Mouse (Mus musculus): Measurements from ENCODE around the gene Cdc37. TPM values are rescaled to one million over a fixed set of nuclear protein-coding genes. Genes with fewer than 3 reads are reported as not detected.
"Not testable (repeated sequence)": the region's sequence is repeated elsewhere in the genome, so short reads cannot be mapped to it uniquely, and the experiment has no call there.

The Cdc37 gene
- 21.9 and 29.8 TPM in 2 replicates for total RNA-seq (2015; ENCODE audit: low replicate concordance)
- total RNA-seq (2017; ENCODE audit: low replicate concordance) = 35.5 and 75.3 TPM in 2 replicates

DNA sequence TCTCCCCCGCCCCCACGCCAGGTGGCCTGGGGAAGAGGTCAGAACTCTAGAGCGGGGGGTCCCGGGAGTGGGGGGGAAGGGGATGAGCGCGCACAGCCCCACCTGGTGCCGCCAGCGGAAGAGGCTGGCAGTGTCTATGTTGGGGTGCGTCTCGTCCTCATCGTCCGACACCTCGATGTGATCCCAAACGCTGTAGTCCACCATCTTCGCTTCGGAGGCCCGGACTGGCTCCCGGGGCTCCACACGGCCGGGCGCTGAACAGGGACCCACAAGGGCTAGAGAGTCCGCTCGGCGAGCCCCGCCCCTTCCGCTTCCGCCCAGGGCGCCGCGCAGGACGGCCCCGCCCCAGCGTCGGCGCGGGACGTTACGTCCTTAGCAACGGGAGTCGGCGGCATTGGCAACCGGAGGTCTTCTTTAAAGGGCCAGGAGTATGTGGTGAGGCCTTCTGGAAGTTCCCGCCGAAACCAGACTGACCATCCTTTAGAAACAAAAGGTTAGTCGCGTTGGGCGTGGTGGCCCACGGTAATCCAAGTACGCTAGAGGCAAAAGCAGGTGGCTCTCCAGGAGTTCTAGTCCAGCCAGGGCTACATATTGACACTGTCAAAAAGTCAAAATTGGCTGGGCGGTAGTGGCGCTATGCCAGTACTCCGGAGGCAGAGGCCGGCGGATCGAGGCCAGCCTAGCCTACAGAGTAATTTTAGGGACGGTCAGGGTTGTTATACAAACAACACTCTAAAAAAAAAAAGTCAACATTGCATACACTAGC, at the start of gene Cdc37:
TSS of gene Cdc37 (minus strand) at position 329 of the 766 bp plus-strand sequence.
- ATAC-seq (replicated peaks; ENCODE audit: low FRiP score, poor library complexity, severe bottlenecking) = peak; percentile 95

DNA sequence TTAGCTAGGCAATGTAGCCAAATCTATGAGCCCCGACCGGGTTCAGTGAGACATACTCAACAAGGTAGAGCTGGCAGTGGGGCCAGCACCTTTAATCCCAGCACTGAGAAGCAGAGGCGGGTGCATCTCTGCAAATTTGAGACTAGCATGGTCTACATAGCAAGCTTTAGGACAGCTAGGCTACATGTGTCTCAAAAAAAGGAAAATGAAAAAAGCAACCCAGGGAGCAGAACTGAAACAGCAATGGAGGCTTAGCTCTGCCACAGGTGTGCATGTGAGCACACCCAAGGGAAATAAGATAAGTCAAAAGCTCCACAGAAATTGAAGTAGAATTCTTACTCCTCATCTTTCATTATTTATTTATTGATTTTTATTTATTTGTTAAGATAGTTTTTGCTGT, 49.2 kb upstream of the Cdc37 start:
- no peak for ATAC-seq (replicated peaks; ENCODE audit: low FRiP score, poor library complexity, severe bottlenecking)

DNA sequence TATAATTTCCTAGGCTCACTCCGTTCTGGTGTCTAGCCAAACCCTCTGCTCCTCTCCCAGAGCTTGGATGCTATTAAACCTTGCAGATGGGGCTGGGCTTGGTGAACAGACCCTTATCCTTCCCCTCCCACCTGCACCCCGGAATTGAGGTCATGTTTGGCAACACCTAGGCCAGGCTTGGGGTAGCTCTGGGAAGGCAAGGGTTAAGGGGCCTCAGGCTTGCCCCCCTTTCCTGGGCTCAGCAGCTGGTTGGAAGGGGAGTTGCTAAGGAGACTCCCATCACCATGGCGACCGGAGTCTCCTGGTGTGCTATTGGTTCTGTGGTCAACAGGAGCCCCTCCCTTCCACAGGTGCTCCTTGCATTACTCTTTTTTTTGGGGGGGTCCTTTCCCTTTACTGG, 48.2 kb upstream of the Cdc37 start:
- no peak for ATAC-seq (replicated peaks; ENCODE audit: low FRiP score, poor library complexity, severe bottlenecking)

DNA sequence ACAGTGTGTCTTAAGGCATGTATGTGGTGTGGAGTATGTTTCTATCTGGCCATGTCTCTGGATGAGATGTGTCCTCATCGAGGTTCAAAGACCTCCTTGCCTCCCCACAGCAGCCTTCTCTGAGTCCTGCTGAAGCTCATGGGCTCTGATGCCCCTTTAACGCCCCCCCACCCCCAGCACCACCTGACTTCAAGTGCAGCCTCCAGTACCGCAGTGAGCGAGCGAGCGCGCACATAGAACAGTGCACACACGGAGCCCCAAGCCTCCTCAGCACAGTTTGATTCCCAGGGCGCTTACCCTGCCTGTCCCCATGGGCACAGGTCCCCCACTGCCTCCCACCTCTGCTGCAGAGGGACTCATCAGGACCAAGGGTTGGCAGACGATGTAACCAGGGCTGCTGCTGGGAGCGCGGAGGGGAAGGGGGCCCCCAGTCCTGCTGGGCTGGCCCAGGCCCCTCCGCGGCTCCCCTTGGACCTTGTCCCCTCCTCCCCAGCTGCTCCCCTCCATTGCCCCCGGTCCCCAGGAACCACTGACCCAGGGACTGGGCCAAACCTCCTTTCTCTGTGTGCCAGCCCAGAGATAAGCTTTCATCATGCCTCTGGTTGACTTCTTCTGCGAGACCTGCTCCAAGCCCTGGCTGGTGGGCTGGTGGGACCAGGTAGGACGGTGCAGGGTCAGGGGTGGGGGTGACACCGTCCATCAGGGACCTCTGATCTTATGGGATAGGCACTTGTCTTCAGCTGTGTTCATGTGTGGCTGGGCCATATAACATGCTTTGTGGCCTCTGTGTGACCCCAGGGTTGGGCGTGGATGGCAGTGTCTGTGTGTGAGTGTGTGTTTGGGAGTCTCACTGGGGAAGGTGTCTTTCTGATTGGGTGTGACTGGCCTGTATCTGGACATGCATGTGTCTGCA, 47.0 kb upstream of the Cdc37 start:
- ATAC-seq (replicated peaks; ENCODE audit: low FRiP score, poor library complexity, severe bottlenecking) = no peak

DNA sequence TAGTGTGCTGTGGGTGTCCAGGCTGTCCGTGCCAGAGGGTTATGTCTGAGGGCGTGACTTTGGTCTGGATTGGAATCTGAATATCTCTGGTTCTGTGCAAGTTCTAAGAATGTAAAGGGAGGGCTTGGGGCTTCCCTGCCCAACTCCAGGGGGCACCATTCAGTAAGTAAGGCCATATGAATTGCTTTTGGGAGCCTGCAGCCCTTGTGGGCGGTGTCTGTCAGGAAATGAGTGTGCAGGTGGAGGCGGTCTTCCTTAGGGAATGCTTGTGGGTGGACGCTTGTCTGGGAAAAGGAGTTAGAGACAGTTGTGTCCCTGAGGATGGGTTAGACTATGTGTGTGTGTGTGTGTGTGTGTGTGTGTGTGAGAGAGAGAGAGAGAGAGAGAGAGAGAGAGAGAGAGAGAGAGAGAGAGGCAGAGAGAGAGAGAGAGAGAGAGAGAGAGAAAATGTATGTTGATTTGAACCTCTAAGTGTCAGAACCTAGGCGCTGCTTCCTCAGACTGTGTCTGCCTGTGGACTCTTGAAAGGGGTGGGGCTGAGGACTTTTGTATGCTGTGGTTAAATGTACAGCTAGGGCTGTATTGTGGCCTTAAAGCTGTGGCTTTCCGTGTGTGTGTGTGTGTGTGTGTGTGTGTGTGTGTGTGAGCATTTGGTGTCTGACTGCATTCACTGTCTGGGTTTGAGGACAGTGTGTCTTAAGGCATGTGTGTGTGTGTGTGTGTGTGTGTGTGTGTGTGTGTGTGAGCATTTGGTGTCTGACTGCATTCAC, 46.1 kb upstream of the Cdc37 start:
- not testable (repeated sequence) for ATAC-seq (replicated peaks; ENCODE audit: low FRiP score, poor library complexity, severe bottlenecking)

DNA sequence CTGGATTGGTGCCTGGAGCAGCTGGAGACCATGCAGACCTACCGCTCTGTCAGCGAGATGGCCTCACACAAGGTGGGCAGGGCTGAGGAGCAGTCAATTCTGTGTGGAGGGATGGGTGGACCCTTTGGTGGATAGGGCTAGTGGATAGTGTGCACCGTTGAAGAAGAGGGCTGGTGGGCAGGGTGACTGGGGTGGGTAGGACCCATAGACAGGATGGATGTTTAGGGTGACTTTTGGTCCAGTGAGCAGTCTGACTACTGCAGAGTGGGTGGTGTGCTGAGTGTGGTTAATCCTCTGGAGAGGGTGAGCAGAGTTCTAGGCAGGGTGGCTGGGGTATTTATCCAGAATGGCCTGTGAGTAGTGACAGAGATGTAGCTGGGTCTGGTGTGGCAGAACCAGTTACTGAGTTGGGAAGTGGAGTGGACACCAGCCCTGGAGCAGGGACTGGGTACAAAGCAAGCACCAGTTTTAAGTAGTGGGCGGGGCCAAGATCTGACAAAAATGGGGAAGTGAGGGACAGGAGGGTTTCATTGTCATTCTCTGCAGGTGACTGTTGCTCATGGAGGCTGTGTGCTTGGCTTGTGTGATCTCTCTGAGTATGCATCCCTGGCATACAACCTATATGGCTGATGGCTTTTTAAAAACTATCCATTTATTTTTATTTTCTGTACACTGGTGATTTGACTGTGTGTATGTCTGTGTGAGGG, 45.2 kb upstream of the Cdc37 start:
- no peak for ATAC-seq (replicated peaks; ENCODE audit: low FRiP score, poor library complexity, severe bottlenecking)

DNA sequence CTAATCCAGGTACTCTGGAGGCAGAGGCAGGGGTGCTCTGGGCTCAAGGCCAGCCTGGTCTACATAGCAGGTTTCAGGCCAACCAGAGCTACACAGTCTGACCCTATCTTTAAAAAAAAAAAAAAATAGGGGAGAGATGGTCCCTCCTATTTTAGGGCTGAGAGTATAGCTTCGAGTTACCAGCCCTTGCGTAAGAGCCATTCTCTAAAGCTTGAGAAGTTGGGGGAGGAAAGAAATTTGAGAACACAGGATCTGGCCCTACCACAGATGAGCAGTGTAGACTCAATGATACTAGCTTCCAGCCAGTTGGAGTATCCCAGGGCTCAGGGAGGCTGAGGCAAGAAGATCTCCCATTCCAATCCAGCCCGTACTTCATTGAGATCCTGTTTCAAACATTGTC, 44.0 kb upstream of the Cdc37 start:
- ATAC-seq (replicated peaks; ENCODE audit: low FRiP score, poor library complexity, severe bottlenecking) = no peak

DNA sequence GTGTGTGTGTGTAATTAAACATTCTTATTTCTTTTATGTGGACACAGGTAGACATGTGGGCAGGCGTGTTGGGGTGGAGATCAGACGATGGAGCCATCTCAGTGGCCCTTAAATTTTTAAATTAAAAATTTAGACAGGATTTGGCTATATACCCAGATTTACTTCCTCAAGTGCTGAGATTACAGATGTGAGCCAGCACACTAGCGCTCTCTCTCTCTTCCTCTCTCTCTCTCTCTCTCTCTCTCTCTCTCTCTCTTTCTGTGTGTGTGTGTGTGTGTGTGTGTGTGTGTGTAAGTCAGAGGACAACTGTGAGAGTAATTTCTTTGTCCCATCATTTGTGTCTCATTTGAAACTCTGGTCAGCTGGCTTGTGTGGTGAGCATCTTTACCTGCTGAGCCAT, 40.9 kb upstream of the Cdc37 start:
- no peak for ATAC-seq (replicated peaks; ENCODE audit: low FRiP score, poor library complexity, severe bottlenecking)

DNA sequence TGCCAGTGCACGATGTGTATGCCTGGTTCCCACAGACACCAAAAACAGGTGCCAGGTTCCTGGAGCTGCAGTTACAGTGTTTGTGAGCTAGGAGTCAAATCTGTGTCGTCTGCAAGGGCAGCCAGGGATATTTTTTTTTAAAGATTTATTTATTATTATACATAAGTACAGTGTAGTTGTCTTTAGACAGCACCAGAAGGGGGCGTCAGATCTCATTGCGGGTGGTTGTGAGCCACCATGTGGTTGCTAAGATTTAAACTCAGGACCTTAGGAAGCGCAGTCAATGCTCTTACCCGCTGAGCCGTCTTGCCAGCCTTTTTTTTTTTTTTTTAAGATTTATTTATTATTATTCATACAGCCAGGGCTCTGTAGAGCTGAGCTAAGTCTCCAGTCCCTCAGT, 40.1 kb upstream of the Cdc37 start:
- ATAC-seq (replicated peaks; ENCODE audit: low FRiP score, poor library complexity, severe bottlenecking) = no peak

DNA sequence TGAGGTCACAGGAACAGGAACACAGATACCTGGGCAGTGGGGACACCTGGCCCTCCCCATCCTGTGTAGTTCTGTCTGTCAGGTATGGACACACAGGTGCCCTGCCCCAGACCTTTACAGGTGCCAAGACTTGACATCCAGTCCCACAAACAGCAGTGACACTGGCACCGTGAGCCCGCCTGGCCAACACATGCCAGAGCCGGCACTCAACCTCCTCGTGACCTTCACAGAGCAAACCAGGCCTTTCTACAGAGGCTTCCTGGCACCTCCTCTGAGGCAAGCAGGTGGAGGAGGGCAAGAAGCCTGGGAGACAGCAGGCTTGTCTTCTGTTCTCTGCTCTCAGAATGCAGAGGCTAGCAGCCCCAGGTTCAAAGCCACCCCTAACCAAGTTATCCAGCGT, 35.7 kb upstream of the Cdc37 start:
- ATAC-seq (replicated peaks; ENCODE audit: low FRiP score, poor library complexity, severe bottlenecking) = no peak

DNA sequence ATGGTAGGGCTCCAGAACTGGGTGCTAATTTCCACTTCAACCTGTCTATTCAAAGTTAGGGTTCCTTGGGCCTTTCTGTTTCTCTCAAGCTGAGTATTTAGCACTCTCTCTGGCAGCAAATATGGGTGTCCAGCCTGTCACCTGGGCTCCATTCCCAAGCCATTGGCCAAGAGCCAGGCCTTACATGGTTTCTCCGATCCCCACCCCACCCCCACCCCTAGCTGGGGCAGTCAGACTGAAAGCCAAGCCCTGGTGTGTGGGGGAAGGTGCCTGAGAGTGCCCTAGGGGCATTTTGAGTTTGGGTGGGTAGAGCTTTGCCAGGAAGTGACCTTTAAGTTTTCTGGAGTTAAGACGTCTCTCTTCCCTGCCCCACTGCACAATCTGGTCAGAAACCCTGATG, 35.0 kb upstream of the Cdc37 start:
- ATAC-seq (replicated peaks; ENCODE audit: low FRiP score, poor library complexity, severe bottlenecking) = no peak

DNA sequence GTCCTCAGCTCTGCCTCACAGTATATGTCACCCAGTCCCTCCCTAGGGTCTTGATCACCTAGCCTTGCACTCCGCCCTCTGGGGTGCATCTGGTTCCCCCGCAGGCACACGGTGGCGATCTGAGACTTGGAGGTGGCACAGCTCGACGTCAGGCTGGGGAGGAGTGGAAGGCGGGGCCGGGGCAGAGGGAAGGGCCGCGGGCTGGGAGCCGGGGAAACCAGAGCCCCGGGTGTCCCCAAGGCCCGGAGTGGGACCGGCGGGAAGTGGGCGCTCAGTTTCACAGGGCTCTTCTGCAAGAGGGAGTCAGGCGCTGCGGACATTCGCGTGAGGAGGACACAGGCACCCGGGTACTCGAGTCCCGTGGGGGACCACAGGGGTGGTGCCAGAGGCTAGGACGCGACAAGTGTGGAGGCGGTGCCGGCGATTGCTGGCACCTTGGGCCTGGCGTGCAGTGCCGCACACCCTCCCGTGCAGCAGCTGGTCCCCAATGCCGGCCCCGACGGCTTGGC, 34.2 kb upstream of the Cdc37 start:
- ATAC-seq (replicated peaks; ENCODE audit: low FRiP score, poor library complexity, severe bottlenecking) = peak; percentile 83

DNA sequence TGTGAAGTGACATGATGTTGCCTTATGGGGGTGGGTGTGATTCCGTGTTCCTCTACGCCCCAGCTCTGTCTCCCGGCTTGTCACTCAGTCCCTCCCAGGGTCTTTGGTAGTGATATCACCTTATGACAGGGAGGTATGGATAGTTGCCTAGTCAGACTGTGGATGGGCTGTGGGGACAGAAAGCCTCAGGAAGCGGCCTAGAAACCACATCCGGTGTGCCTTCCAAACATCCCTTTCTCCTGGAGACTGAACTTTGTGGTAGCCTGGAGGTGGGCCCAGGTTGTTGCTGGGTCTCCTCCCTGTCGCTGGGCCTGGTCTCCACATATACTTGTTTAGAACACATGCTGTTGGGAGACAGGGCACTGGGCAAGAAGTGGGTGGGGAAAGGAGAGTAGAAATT, 33.6 kb upstream of the Cdc37 start:
- ATAC-seq (replicated peaks; ENCODE audit: low FRiP score, poor library complexity, severe bottlenecking) = no peak

DNA sequence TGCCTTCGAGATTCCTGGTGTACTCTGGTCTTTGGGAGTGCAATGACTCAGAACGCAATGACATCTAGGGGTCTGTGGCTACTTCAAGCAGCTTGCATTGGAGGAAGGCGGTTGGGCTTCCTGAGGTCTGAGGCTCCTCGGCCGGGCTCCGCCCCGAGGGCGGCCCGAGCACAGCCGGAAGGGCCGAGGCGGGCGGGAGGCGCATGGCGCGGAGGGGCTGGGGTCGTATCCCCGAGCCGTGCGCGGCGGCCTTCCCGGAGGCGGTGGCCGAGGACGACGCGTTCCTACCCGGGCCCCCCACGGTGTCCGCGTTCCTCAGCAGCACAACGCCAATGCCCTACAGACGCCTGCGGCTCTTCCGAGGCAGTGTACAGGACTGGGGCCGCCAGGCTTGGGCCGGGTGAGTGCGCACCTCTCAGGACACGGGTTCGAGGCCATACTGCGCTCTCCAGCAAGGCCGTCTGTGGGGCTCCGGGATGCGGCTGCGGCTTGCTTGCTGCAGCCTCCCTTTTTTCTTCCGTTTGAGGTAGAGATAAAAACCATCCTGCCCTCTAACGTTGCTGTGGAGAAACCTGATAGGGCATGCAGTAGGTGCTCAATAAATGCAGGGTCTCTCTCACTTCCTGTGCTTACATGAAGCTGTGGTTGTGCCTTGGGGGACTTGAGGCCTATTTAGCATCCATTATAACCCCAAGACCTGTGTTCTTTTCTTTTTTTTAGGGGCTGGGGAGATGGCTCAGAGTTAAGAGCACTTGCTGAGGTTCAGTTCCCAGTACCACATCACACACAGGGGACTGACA, 31.8 kb upstream of the Cdc37 start:
- no peak for ATAC-seq (replicated peaks; ENCODE audit: low FRiP score, poor library complexity, severe bottlenecking)

DNA sequence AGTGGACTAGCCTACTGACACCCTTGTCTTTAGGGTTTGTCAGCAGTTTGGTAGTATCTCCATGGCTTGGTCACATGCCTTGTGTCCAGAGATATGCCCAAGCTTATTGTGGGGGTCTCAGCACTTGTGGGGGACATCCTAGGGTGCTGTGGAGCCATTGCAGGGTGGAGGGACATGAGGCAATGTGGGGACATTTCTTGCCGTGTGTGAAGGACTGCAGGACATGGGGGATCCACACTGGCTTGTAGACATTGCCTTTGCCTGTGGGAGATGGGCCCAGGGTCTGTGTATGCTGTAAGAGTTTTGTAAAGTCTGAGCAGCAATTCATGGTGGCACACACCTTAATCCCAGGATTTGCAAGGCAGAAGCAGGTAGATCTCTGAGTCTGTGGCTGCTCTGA, 31.1 kb upstream of the Cdc37 start:
- ATAC-seq (replicated peaks; ENCODE audit: low FRiP score, poor library complexity, severe bottlenecking) = no peak

DNA sequence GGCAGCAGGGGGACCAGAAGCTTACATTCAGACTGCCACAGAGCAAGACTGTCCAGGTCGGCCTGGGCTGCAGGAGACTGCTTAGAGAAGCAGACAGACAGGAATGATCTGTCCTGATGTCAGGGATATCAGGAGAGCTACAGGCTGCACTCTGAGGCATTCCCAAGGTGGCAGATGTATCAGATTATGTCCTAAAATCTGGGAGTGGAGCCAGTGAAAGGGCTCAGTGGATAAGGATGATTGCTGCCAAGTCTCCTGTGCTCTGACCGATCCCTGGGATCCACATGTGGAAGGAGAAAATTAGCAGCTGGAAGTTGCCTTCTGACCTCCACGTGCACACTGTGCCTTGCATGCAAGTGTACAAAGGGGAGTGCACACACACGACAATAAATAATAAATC, 30.6 kb upstream of the Cdc37 start:
- no peak for ATAC-seq (replicated peaks; ENCODE audit: low FRiP score, poor library complexity, severe bottlenecking)

DNA sequence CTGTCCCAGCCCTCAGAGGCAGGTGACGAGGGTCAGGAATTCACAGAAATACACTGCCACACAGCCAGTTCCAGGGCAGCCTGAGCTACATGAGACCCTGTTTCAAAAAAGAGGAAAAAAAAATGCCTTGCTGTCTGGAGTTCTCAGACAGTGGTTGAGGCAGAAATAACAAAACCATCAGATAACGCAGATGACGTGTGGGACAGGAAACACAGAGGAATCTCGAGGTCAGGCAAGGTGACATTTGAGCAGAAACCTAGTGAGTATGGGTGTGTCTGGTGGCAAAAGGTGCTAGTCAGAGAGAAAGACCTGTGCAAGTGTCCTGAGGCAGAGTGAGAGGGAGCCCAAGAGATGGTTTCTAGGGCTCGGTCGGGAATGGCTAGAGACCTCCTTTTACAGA, 22.6 kb upstream of the Cdc37 start:
- ATAC-seq (replicated peaks; ENCODE audit: low FRiP score, poor library complexity, severe bottlenecking) = no peak

DNA sequence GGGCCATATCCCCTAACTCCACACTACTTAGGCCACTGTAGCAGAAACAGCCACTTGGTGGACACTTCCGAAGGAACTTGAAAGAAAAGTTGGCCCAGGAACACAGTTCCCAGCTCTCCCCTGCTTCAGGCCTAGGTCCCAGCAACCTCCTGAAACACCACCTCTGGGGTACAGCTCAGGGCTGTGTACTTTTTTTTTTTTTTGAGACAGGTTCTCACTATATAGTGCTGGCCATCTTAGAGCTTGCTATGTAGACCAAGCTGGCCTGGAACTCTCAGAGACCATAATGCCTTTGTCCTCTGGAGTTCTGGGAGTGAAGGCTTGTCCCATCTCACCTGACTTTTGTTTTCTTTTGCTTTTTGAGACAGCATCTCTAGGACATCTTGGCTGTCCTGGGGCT, 19.4 kb upstream of the Cdc37 start:
- no peak; the same call in 1 of the 2 replicates for ATAC-seq (replicated peaks; ENCODE audit: low FRiP score, poor library complexity, severe bottlenecking)
